Mouse (Mus musculus) C2C12 (cell line): ENCODE data around the gene Ube2b.

Source experiments
- CTCF ChIP-seq: IDR thresholded peaks from one replicate; pipeline ENCODE4 v1.5.1; 2011; ENCODE audit not compliant: control insufficient read depth, insufficient read depth, insufficient read length
- FOSL1 ChIP-seq: IDR thresholded peaks from one replicate; pipeline ENCODE4 v1.8.0; 2011; ENCODE audit warnings: mild to moderate bottlenecking, low read length; ENCODE audit not compliant: poor library complexity, insufficient read depth, severe bottlenecking
- MAX ChIP-seq: IDR thresholded peaks from one replicate; pipeline ENCODE4 v1.6.1; 2011; ENCODE audit warnings: mild to moderate bottlenecking, control low read depth
- MYOD1 ChIP-seq: IDR thresholded peaks from one replicate; pipeline ENCODE4 v1.6.1; 2011; ENCODE audit warnings: low read depth; ENCODE audit not compliant: control insufficient read depth, insufficient read length
- MYOG ChIP-seq: IDR thresholded peaks from one replicate; pipeline ENCODE4 v1.6.1; 2011; ENCODE audit not compliant: control insufficient read depth, insufficient read length; ENCODE audit errors: extremely low read depth
- USF1 ChIP-seq: IDR thresholded peaks from one replicate; pipeline ENCODE4 v1.6.1; 2011; ENCODE audit warnings: low read depth, mild to moderate bottlenecking, control low read depth, moderate library complexity

DNA sequence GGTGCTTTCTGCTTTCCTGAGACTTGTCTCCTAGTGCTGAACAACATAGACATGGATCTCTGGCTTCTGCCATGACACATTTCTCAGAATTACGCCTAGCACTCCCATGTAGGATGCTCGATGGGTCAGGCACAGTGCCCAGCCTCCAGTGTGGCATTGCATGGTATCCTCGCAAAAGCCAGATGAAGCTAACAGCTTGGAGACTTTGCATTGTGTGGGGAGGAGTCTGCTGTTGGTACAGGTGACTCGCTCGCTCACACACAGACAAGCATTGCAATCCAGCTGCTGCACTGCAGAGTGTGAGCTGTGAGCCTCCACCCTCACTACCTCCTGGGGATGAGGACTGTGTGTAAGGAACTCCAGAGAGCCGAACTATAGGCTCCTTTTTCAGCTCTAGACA lies 54.4 kb downstream of the Ube2b start:
- no peak for TF ChIP-seq CTCF
- no peak for TF ChIP-seq MAX
- no peak for TF ChIP-seq MYOD1
- no peak for TF ChIP-seq USF1
- no peak for TF ChIP-seq FOSL1
- TF ChIP-seq MYOG: no peak
